In the genomic region with DNA sequence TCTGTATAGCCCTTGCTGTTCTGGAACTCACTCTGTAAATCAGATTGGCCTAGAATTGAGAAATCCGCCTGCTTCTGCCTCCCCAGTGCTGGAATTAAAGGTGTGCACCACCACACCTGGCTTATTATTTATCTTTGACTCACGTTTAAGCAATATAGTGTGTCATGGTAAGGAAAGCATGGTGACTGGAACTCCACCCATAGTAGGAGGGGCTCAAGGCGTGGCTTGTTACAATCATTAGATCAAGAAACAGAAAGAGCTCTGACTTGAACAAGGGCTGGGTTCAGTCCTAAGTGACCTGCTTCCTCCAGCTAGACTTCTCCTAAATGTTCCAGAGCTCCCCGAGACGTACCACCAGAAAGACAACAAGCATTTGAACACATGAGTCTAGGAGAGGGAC, we compare ENCODE assay signal across 28 mouse cellular contexts. TPM values are rescaled to one million over a fixed set of nuclear protein-coding genes. Genes with fewer than 3 reads are reported as not detected.
DNase-seq lines count a peak whose midpoint lies in the region; ATAC-seq and TF ChIP-seq lines count a peak whose summit lies in the region.
"Had no signal": no experiment of that assay in that cellular context is flagged by ENCODE, and none has a peak within 500 bp of the region (broad histone marks: within the 10 kb centered on the region; RNA-seq: fewer than 3 reads in every experiment).

No protein-coding gene starts in this region.

- H3K4me3 ChIP-seq in lung, embryonic 15.5 days = no peak overlapping the region
- no peak overlapping the region for H3K4me3 ChIP-seq in lung, adult 2 months (replicated peaks; ENCODE audit: extremely low read depth, low read depth, low read length)
- H3K4me3 ChIP-seq in midbrain, embryonic 11.5 days (ENCODE audit: low read depth, low read length) = no peak overlapping the region
- no peak overlapping the region for H3K4me3 ChIP-seq in midbrain, embryonic 15.5 days
- H3K4me3 ChIP-seq: forebrain, embryonic 10.5 days; forebrain, embryonic 13.5 days; hindbrain, embryonic 10.5 days had no signal

- ATAC-seq in lung, embryonic 15.5 days (ENCODE audit: borderline replicate concordance, extremely low read depth, low FRiP score, low TSS enrichment) = no peak
- no peak for ATAC-seq in midbrain, embryonic 11.5 days (ENCODE audit: low FRiP score)
- ATAC-seq in midbrain, embryonic 15.5 days (replicated peaks) = no peak
- ATAC-seq in megakaryocyte progenitor cell, adult 5-6 weeks (replicated peaks; ENCODE audit: poor library complexity) = peak; percentile 47
- ATAC-seq: CD4-positive, CD25-positive, alpha-beta regulatory T cell, adult 4 months; forebrain, embryonic 13.5 days; forebrain, embryonic 16.5 days; hindbrain, postnatal 0 days had no signal

- H3K36me3 ChIP-seq in lung, embryonic 15.5 days = no peaks in the 10 kb centered on the region
- H3K36me3 ChIP-seq in midbrain, embryonic 11.5 days (ENCODE audit: control insufficient read depth, insufficient read depth, low read length) = no peaks in the 10 kb centered on the region
- no peaks in the 10 kb centered on the region for H3K36me3 ChIP-seq in midbrain, embryonic 15.5 days (replicated peaks)
- H3K36me3 ChIP-seq: forebrain, embryonic 10.5 days; hindbrain, embryonic 10.5 days had no signal

- DNase-seq in lung, adult 2 months = no peak
- DNase-seq in midbrain, embryonic 11.5 days (ENCODE audit: low spot score, missing footprints) = peak; percentile 10
- DNase-seq in urinary bladder, postnatal 36 days (ENCODE audit: low spot score in 2 of 2) = no peak
- DNase-seq in spleen, postnatal 4 days (ENCODE audit: low spot score in 2 of 2) = no peak
- DNase-seq: adrenal gland, postnatal 10 days; adrenal gland, postnatal 36 days; cerebellum, adult 18-20 months; cerebellum, adult 9-10 months; cerebellum, postnatal 14 days; gastrocnemius, postnatal 10 days; gastrocnemius, postnatal 36 days; heart, postnatal 36 days had no signal

- no peak for TF ChIP-seq POLR2A in lung, adult 2 months (IDR thresholded peaks at IDR 0.05; ENCODE audit: borderline replicate concordance, extremely low read depth, low read depth, low read length)

- no peaks in the 10 kb centered on the region for H3K9me3 ChIP-seq in lung, embryonic 15.5 days
- no peaks in the 10 kb centered on the region for H3K9me3 ChIP-seq in midbrain, embryonic 11.5 days (ENCODE audit: control insufficient read depth, low read length)
- H3K9me3 ChIP-seq in midbrain, embryonic 15.5 days = no peaks in the 10 kb centered on the region
- H3K9me3 ChIP-seq: forebrain, embryonic 10.5 days; forebrain, embryonic 13.5 days; hindbrain, embryonic 10.5 days had no signal

- no peak for TF ChIP-seq CTCF in lung, adult 2 months (IDR thresholded peaks at IDR 0.05; ENCODE audit: insufficient read depth, low read length)

- H3K27ac ChIP-seq in lung, embryonic 15.5 days = peak overlapping the region; percentile 62; the same call in 1 of the 2 replicates
- H3K27ac ChIP-seq in midbrain, embryonic 11.5 days (ENCODE audit: low read depth, low read length) = no peak overlapping the region
- no peak overlapping the region for H3K27ac ChIP-seq in midbrain, embryonic 15.5 days
- H3K27ac ChIP-seq: forebrain, embryonic 10.5 days; forebrain, embryonic 13.5 days; hindbrain, embryonic 10.5 days; hindbrain, embryonic 14.5 days; hindbrain, postnatal 0 days had no signal

- H3K9ac ChIP-seq in lung, embryonic 15.5 days = no peak overlapping the region
- no peak overlapping the region for H3K9ac ChIP-seq in midbrain, embryonic 11.5 days (ENCODE audit: low read length)
- no peak overlapping the region for H3K9ac ChIP-seq in midbrain, embryonic 15.5 days
- H3K9ac ChIP-seq: forebrain, embryonic 13.5 days; hindbrain, embryonic 14.5 days had no signal

- 78% methylated on average over 5 of the region's 5 CpGs for WGBS in lung, embryonic 15.5 days
- 73% methylated on average over 5 of the region's 5 CpGs for WGBS in lung, adult 2 months
- WGBS in midbrain, embryonic 11.5 days = 78% methylated on average over 5 of the region's 5 CpGs
- WGBS in midbrain, embryonic 15.5 days = 86% methylated on average over 5 of the region's 5 CpGs

- H3K4me1 ChIP-seq in lung, embryonic 15.5 days = 0 out of 2 replicates have a peak, but pooled peaks cover 8% of the 10 kb centered on the region
- H3K4me1 ChIP-seq in lung, adult 2 months (ENCODE audit: control insufficient read depth, insufficient read depth, low read length) = peaks cover 4% of the 10 kb centered on the region
- no peaks in the 10 kb centered on the region for H3K4me1 ChIP-seq in midbrain, embryonic 11.5 days (ENCODE audit: control insufficient read depth, insufficient read depth, low read length)
- H3K4me1 ChIP-seq in midbrain, embryonic 15.5 days = no peaks in the 10 kb centered on the region
- H3K4me1 ChIP-seq: forebrain, embryonic 13.5 days had no signal

- H3K4me2 ChIP-seq in lung, embryonic 15.5 days = no peak overlapping the region
- no peak overlapping the region for H3K4me2 ChIP-seq in midbrain, embryonic 11.5 days
- H3K4me2 ChIP-seq in midbrain, embryonic 15.5 days = no peak overlapping the region
- H3K4me2 ChIP-seq: forebrain, embryonic 13.5 days; heart, embryonic 11.5 days; hindbrain, embryonic 14.5 days had no signal

- no peaks in the 10 kb centered on the region for H3K27me3 ChIP-seq in lung, embryonic 15.5 days
- H3K27me3 ChIP-seq in midbrain, embryonic 11.5 days (ENCODE audit: control insufficient read depth, insufficient read depth, low read length) = no peaks in the 10 kb centered on the region
- H3K27me3 ChIP-seq in midbrain, embryonic 15.5 days (replicated peaks) = no peaks in the 10 kb centered on the region
- H3K27me3 ChIP-seq: forebrain, embryonic 13.5 days had no signal

RNA-seq across cellular contexts. Expression of gene Cyb5r2, which starts 57.2 kb away (rescaled TPM):
- 0.20 and 0.21 TPM in 2 replicates for polyA plus RNA-seq in lung, embryonic 15.5 days (2015; fragmentation: Nextera tagmentation; extraction: Ambion mirVana)
- polyA plus RNA-seq in lung, adult 2 months (2012; rRNA removed) = not detected in 2 replicates
- polyA plus RNA-seq in midbrain, embryonic 11.5 days (2014; fragmentation: Nextera tagmentation; extraction: Ambion mirVana) = 0.56 TPM in 1 of 2 replicates, not detected in the other
- 0.19 TPM in 2 replicates for polyA plus RNA-seq in midbrain, embryonic 15.5 days (2015; fragmentation: Nextera tagmentation; extraction: Ambion mirVana)
- total RNA-seq in megakaryocyte progenitor cell, adult 5-6 weeks (2015) = not detected in 2 replicates
- not detected in 2 replicates for total RNA-seq in megakaryocyte progenitor cell, adult 5-6 weeks (2017)
- total RNA-seq: adrenal gland, adult 18-20 months; adrenal gland, postnatal 10 days; adrenal gland, postnatal 36 days; gastrocnemius, adult 18-20 months; granulocyte monocyte progenitor cell, adult 5-6 weeks; heart, postnatal 36 days; MEL had no signal
- polyA plus RNA-seq: C2C12; CD4-positive, CD25-positive, alpha-beta regulatory T cell, adult 4 months; forebrain, embryonic 13.5 days had no signal
